Mouse (Mus musculus) lung, postnatal 4 days (tissue): ENCODE measurements around the gene Ccdc172.

Experiments
- DNase-seq, 2 experiments: peaks; one replicate each; pipeline ENCODE4 v3.0.0; 2021

The Ccdc172 gene

DNA sequence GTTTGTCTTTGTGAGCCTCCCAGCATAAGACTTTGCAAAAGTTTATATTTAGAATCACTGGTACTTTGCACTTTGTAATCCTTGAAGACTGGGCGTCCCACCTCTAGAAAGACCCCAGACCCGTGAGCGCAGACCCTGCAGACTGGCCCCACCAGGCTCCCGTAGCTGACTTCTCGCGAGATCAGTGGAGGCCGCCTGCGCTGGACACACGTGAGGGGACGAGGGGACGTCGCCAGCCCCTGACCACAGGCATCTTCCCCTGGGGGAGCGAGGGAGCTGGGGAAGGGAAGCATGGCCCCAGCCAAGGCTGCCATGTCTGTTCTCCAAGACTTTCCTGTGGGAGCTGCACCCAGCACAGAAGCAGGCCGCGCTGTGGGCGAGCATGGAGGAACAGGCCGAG, at the start of gene Ccdc172:
Ccdc172 (plus strand) TSS at position 176 of the 400 bp plus-strand sequence.
- no peak for DNase-seq

DNA sequence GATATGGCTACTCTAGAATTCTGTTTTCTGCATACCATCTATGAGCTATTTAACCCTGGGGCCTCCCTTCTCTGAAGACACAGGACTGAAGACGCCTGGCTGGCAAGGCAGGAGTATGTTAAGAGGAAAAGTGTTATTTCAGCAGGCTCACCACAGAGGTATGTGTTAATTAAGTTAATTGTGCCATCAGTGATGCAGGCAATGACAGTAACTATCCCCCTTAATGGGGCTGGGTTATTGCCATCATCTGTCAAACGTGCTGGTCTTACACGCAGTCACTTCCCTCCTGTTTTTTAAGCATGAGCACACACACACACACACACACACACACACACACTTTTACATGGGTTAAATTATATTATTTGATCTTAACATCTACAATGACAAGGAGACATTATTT, 48.0 kb upstream of the Ccdc172 start:
- DNase-seq: no peak

DNA sequence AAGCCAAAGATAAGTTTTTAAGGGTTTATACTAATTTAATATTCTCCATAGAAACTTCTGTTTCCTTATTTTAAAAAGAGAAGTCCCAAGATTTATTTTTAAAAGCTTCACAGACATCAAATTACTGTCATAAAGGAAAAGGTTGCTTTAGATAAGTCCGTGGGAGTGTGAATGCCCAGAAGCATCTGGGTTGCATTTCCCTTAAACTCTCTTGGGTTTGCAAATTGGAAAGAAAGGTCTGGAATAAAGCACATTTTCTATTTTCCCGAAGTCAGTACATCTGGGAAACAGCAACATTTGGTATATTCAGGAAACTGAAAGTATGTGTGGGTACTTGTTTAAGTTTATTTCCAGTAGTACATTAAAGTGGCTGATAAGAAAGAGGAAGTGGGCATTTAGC, 43.5 kb upstream of the Ccdc172 start:
- DNase-seq: no peak

DNA sequence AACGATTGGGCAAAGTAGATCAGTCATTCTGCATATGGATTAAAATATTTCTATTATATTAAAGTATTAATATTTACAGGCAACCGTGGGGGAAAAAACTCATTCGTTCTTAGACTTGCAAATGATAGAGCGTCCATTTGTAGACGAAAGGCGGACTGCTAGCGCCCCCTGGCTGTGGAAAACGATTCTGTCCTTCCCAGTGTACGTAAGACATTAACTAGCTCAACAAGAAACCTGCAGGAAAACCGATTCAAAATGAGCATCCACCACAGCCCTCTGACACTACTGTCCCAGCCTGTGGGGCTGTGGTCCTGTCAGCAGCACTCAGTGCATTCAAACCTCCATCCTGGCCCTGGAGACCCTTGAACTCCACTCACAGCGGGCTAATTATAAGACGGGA, 42.4 kb upstream of the Ccdc172 start:
- peak; percentile 71 to 86 for DNase-seq

DNA sequence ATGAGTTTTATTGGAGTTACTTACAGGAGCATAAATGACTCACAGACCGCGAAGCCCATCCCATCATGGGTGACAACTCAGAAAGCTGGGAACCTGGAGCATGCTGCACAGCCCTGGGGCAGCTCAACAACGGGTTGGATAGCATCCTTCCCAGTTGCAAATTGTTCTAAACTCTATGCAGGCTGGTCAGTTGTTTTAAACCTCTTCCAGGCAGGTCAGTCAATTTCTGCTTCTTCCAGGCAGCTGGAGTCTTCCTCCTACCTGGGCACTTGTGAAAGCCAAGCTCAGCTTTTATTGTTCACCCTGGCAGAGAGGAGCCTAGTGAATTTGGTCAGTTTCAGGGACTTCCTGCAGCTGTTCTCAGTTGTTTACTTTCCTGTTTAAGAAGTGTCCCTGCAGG, 37.5 kb upstream of the Ccdc172 start:
- DNase-seq: no peak

DNA sequence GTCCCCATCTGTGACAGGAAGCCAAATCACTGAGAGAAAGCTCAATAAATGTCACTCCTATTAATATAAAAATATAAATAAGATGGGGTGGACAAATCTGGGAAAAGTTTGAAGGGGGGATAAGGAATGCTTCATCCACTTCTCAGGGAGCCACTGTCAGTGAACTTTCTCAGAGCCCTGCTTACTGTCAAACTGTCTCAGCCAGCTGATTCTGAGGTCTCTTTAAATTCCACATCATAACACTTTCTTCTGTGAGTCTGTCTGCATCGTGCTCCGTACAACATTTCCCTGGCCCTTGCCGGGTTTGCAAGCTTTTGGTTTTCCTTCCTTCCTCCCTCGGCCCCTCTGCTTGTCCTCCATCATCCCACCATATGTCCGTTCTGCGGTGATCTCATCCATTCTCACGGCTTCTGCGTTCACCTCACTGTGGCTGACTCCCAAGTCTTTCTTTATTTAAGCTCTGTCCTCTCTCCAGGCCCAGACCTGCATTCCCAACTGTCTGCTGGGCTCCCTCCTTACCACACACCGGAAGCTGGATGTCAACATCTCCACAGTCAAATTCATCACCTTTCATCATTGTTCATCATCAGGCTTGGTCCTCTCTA, 29.3 kb upstream of the Ccdc172 start:
- DNase-seq: no peak

DNA sequence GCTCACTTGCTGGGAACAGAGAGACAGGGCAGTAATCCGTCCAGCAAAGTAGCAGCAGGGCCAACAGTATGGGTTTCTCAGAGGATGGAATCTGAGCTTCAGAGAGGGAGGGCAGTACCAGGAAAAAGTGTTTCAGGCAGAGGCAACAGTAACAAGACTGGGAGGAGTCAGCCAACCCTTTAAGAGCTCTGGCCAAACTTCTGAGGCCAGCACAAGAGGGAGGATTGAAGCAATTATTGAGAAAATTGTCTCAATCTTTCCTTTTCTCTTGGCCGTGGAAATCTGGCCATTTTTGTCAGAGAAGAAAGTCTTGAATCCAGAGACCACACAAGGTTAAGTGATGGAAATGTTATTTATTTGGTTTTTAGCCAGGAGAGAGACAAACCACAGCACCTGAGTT, 25.1 kb upstream of the Ccdc172 start:
- DNase-seq: no peak

DNA sequence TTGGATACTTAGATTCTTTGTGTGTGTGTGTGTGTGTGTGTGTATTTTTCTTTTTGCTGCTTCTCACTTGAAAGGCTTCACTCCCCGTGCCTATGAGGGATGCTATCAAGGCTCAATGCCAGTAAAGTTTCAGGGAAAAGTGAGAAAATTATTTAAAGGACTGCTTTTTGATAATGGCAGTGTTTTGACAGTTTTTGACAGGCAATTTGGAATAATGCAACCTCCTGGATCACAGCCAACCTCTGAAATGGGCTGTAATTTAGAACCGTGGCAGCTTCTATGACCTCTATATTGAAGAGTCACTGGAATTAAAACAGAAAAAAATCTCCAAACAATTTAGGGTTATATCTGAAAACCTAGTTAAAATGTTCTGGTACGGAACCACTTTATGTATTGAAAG, 14.7 kb upstream of the Ccdc172 start:
- DNase-seq: peak in 1 of 2 experiments; percentile 10

DNA sequence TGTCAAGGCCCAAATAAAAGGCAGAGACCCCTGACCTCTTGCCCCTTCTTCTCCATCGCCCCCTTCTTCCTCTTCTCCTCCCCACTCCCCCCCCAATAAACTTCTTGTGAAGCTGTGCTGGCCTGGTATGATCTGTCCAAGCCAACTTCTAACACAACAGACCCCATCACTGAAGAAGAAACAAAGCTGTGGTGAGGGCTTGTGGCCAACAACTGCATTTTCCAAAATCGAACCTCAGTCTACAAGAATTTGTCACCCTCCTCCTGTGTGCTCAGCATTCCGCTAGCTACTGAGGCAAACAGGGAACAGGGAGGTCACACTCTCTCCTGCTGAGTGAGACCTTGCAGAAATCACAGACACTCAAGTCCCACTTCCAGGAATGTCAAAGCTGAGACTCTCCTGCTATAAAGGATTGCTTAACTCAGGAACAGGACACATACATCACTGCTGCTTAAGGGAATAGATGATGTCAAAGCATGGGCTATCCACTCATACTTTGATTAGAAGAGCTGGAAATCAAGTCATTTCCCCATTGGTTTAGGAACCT, 12.3 kb upstream of the Ccdc172 start:
- DNase-seq: peak; percentile 23 to 53

DNA sequence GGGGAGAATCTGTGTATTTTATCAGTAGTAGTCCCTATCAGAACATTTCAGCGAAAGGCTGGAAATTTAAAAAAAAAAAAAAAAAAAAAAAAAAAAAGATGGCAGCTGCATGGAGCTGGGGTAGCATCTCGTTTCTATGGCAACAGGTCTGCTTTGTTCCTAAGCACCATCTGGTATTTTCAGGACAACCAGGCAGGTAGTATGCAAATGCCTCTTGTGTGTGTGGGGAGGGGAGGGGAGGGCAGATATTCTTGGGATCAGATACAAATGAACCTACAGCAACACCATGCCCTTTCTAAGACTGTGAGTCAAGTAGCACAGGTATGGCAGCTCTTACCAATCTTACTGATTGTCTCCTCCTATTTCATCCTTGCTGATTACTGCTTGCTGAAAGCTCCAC, 11.7 kb upstream of the Ccdc172 start:
- no peak for DNase-seq

DNA sequence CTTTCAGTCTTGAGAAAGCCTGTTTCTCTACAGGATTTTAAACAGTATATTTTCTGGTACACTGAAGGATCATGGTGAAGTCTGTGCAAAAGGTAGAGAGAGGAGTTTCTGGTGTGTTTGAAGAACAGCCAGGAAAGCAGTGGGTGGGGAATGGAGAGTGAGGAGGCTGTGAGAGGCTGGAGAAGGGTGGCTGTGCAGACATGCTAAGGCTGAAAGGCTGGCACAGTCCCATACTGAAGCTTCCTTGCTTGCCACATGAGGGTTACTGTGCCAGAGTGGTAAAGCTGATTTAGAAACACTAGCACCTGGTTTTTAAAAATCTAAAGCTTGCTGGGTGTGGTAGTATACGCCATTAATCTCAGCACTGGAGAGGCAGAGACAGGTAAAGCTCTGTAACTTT, 9.9 kb downstream of the Ccdc172 start:
- no peak for DNase-seq

DNA sequence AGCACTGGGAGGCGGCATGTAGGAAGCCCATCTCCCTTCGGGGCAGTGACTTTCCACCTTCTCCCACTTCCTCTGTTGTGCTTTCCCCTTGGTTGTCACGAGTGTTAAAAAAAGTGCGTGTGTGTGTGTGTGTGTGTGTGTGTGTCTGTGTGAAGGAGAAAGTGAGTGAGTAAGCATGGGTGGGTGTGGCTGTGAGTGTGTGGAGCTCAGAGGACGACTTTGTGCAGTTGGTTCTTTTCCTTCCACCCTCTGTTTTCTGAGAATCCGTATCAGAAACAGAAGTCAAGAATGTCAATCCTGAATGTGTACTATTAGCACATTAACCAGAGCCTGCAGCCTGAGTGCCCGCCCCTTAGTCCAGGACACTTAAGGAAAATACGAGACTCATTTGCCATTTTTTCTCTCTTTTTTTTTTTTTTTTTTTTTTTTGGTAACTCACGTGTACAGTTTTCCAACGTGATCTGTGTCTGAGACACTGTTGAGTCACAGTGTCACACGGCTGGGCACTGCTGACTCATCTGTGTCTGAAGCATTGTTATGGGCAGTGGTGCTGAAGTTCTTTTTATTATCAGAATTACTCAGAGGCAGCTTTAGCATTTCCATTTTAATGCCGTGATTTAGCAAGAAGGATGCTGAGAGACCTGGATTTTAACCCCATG, 12.1 kb downstream of the Ccdc172 start:
- DNase-seq: no peak

DNA sequence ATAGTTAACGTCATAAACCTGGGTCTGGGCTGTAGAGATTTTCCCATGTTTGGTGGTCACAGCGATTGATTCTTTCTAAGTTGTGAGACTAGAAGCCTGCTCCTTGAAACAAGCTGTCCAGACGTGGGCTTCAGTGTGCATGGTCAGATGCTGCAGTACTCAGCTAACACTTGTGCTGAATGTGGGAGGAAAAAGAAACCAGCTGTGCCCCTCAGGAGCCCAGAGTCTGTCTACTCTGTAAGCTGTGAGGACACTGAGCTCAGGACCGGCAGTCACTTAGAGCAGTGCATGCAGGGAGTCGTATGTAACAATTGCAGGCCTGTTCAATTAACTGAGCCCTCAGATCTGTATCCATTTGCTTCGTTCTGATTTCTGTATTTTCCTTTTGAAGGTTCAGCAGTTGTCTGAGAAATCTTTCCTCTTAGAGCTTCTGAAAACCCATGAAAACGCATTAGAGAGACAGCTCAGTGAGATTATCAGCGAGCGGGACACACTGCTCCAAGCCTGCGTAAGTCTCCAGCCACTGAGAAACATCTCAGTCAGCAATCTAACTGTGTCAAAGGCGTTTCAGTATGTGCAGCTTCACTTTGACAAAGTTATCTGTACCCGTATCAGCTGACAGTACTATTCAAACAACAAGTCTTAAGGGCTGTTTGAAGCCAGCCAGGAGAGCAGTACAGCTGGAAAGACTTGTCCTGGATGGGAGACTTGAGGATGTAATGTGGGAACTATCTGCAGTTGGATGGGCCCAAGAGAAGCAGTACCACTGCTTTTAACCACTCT, 13.9 kb downstream of the Ccdc172 start:
- peak; percentile 51 to 73 for DNase-seq

DNA sequence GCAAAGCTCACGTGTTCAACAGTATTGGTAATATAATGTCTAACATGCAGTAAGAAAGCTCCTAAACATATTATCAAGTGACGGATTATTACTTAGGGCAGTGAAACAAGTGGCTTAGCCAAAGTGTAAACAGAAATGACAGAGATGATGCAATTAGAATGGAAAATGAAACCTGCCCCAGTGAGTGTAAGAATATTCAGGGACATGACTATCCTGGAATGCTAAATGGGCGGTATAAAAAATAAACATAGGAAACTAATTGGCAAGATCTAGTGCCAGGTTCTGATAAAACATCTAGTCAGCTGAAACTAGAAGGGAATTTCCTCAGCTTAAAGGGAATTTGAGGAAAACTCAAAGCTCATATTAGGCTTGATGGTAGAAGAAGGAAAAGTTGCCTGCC, 21.3 kb downstream of the Ccdc172 start:
- no peak for DNase-seq

DNA sequence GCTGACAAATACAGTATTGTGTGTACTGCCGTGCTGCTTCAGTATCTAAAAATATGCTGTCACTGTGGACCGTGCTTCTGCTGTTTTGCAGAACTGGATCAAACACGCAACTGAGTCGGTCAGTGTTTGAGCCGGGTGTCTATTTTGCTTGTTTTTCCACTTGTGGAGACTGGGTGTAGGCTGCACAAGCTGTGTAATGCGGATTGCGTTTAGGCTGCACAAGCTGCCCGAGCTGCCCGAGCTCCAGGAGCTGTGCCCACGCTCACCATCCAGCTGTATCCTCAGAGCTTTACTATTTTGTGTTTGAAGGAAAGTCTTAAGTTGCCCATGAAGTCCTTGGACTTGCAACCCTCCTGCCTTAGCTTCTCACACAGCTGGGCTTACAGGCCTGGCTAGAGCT, 24.9 kb downstream of the Ccdc172 start:
- DNase-seq: no peak

DNA sequence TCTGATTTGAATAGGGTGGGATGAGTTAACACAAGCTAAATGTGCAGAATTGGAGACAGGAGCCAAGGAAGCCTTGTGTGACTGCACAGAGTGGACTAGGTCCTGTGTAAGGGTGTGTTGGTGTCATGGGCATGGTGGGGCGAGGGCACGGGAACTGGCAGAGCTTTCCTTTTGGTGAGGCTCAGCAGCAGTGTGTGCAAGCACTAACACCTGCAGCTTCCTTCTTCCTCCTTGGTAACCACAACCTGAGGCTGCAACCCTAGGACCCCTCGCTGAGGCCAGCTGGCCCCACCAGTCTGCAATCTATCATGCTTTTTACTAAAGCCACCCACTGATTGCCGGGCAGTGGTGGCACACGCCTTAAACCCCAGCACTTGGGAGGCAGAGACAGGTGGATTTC, 28.6 kb downstream of the Ccdc172 start:
- no peak for DNase-seq

DNA sequence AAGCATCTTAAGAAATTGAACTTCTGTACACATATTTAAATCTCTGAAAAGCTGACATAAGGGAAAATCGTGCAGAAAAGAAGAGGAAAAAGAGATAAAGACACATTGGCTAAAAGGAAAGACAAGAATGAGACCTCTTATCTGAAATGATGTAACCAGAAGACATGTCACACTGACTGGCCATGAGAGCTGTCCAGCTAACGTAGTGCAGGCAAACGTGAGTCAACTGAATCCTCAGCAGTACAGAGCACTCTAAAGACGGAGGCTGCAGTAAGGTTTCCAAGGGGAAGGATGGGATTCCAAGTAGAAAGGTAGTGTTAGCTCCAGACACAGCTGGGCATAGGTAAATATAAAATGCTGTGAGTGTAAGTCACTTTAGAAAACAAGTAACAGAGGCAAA, 36.6 kb downstream of the Ccdc172 start:
- DNase-seq: no peak

DNA sequence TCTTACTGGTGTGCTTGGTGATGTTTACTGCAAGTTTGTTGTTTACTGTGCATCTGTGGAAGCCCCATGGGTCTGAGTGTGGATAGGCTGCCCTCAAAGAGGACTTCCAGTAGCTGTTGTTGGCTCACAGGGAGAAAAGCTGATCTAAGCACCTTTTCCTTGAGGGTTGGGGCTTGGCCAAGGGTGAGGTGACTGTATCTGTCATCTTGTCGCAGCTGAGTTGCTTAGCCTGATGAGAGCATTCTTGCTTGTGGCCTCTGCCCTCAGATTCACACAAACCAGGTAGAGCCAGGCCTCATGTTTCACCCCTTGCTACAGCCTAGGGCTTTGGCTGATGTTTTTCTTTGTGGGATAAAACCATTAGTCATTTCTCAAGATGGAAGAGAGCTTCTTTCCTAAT, 38.7 kb downstream of the Ccdc172 start:
- DNase-seq: no peak

DNA sequence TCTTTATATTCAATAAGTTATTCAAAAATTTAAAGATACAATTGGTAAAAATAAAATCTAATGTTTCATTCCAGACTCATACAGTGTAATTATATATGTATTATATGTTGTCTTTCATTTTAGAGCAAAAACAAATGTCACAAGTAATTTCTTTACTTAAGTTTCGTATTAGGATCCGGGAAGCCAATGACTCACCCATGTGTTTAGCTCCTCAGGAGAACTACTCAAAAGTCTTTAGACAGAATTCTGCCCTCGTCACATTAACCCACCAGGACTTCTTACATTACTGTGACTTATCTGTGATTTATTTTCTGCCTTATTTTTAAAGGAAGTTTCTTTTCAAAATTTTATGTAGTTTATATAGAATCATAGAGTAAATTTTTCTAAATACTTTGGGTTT, 39.1 kb downstream of the Ccdc172 start:
- DNase-seq: no peak

DNA sequence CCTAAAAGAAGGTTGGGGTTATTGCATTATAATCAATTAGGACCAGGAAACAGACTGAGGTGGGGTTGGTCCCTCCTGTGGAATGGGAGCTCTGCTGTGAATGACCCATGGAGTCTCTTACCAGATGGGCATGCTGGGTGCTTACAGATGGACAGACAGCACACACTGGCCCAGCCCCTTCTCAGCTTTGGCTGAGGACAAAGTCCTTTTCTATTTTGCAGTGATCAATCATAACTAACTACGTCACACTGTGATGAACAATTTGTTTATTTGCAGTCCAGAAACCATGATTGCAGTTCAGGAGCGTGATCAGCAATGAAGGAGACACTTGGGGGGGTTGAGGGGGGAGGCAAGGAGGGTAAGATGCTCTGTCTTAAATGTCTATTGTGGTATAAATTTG, 43.2 kb downstream of the Ccdc172 start:
- no peak for DNase-seq

DNA sequence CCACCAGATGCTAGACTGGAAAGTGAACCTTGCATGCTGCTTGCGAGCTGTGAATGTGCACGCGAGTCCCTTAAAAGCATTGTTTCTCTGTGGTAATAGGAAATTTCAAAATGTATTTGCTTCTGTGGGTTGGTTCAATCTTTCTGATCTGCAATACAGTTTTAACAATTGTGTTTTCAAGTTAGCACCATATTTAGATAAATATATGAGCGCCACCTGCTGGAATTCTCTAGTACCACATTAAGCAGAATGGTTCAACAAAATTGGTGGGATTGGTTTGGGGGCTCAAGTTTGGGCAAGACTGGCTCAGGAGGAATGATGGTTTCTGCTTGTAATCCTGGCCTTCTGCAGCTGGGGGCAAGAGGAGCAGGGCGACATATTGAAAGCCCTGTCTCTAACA, 46.6 kb downstream of the Ccdc172 start:
- peak in 1 of 2 experiments; percentile 32 for DNase-seq

DNA sequence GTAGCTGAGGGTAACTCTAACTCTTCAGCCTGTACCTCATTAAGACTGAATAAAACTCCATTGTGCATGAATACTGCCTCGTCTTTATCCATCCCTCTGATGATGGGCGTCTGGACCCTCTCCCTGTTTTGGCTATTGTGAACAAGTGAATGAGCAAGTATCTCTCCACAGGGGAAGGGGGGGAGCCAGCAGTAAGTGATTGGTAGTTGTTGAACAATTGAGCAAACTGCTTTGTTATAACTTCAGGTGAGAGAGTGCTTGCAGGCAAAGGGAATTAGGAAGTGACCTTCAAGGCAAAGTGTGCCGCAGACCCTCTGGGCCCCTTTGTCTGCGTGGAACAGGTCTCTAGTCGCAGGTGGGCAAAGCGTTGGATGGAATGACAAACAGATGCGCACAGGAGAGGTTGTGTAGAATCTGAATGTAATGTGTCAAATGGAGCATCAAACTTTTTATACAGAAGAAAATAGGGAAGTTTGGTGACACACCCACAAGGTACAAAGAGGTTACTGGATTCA, 50.6 kb downstream of the Ccdc172 start:
- no peak for DNase-seq

DNA sequence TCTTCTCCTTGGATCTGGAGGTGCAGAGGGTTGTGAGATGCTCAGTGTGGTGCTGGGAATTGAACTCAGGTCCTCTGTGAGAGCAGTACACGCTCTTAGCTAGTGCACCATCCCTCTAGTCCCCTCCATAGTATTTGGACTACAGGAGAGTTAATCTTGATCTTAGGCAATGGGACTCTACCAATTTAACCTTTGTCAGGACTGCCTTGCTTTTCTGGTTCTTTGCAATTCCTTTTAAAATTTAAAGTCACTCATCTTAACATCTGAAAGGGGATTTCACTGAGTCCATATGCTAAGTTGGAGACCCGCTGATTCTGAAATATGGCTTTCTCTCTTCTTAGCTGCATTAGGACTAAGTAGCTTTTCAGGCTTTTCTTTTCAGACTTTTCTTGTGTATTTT, 59.8 kb downstream of the Ccdc172 start:
- no peak for DNase-seq
